Mouse (Mus musculus) lung, postnatal 0 days (tissue): ENCODE measurements around the gene Baz2b.

ENCODE experiments used
- CTCF ChIP-seq: IDR thresholded peaks from 2 replicates; pipeline ENCODE4 v1.5.1; 2016; ENCODE audit warnings: antibody characterized with exemption, mild to moderate bottlenecking
- EP300 ChIP-seq: IDR thresholded peaks from 2 replicates; pipeline ENCODE4 v1.6.1; 2016; ENCODE audit warnings: antibody characterized with exemption, mild to moderate bottlenecking, control low read depth

- TF ChIP-seq EP300 (no peak), CTCF (peak; percentile 48)
These were observed at the start of gene Baz2b, which contains the start of gene March7 for GRCm38 (mm10) chr2:60209703-60210651.
